Mouse (Mus musculus) bone marrow, adult 2 months (tissue): ENCODE measurements around the gene Nfkb1.

Experiments
- CTCF ChIP-seq: fragments of 200-500 bp; IDR thresholded peaks from 2 replicates; pipeline ENCODE4 v1.5.1; 2011; ENCODE audit warnings: low read length, control low read depth; ENCODE audit not compliant: control insufficient read depth, insufficient read depth
- POLR2A ChIP-seq: fragments of 200-500 bp; IDR thresholded peaks from 2 replicates; pipeline ENCODE4 v1.6.1; 2011; ENCODE audit warnings: low read depth, mild to moderate bottlenecking, control low read depth, low read length, borderline replicate concordance; ENCODE audit not compliant: control insufficient read depth

DNA sequence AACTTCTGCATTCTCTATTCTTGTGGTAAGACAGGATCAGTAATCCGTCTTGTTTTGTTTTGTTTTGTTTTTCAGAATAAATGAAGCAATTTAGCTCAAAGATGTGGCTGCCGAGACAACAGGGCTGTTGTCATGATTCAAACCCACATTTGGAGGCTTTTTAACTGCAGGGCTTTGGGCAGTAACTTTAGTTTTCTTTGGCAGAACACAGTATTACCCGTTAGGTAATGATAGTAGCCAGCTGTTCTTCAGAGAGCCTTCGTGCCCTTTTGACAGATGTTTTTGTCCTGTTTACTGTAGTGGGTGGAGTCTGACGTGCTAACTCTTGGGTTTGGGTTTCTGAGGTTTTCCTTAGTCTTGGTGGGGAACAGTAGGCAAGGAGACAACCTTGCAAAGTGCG, 118.3 kb downstream of the Nfkb1 start:
- TF ChIP-seq POLR2A (no peak), CTCF (no peak)
